Mouse (Mus musculus) bone marrow macrophage, adult 2 months (primary cell): ENCODE measurements around the gene Trpm6.

Experiments
- CTCF ChIP-seq: IDR thresholded peaks from 2 replicates; pipeline ENCODE4 v1.5.1; 2012; ENCODE audit warnings: low read depth, mild to moderate bottlenecking, low read length, moderate library complexity
- POLR2A ChIP-seq: IDR thresholded peaks from 2 replicates; pipeline ENCODE4 v1.6.1; 2012; ENCODE audit warnings: mild to moderate bottlenecking, low read depth, low read length, borderline replicate concordance

DNA sequence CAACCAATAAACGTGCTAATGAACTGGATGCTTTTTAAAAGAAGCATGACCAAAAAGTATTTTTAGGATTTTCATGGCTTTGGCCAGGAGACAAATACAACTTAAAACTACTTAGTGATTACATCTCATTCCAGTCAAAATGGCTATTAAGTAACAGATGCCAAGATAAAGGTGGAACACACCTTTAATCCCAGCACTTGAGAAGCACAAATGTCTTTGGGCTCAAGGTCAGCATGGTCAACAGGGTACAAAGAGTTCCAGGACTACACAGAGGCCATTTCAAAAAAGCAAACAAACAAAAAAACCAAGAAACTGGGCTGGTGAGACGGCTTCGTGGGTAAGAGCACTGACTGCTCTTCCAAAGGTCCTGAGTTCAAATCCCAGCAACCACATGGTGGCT lies 29.4 kb upstream of the Trpm6 start:
- TF ChIP-seq CTCF (no peak), POLR2A (no peak)
